Mouse (Mus musculus) forebrain, embryonic 10.5 days (tissue): Measurements from ENCODE around the gene Prpf18. TPM values are rescaled to one million over a fixed set of nuclear protein-coding genes. Genes with fewer than 3 reads are reported as not detected.

ENCODE experiments used
- DNase-seq: peaks from one replicate; pipeline ENCODE4 v3.0.0-alpha.2; 2017; ENCODE audit warnings: low spot score; ENCODE audit errors: extremely low spot score
- H3K27ac ChIP-seq: fragments of 300-500 bp; sonication (generic); 2 replicates; pipeline ENCODE4 v1.5.1; 2016; ENCODE audit warnings: mild to moderate bottlenecking
- H3K27me3 ChIP-seq: fragments of 300-500 bp; sonication (generic); 2 replicates; pipeline ENCODE4 v1.6.1; 2016; ENCODE audit warnings: mild to moderate bottlenecking; ENCODE audit not compliant: poor library complexity, severe bottlenecking
- H3K36me3 ChIP-seq: fragments of 300-500 bp; sonication (generic); replicated peaks from 2 replicates; pipeline ENCODE4 v1.6.1; 2016; ENCODE audit warnings: mild to moderate bottlenecking, moderate library complexity
- H3K4me1 ChIP-seq: fragments of 300-500 bp; sonication (generic); 2 replicates; pipeline ENCODE4 v1.6.1; 2016
- H3K4me3 ChIP-seq: fragments of 300-500 bp; sonication (generic); 2 replicates; pipeline ENCODE4 v1.5.1; 2016; ENCODE audit warnings: mild to moderate bottlenecking, moderate library complexity
- H3K9me3 ChIP-seq: fragments of 300-500 bp; sonication (generic); 2 replicates; pipeline ENCODE4 v1.6.1; 2016; ENCODE audit warnings: mild to moderate bottlenecking, moderate library complexity
- whole genome bisulfite sequencing: fragments of 180-500 bp; shearing (Covaris S2); methylation state at CpG from one replicate; pipeline ENCODE4 v1.1.7; 2016; 5-methylcytosine and 5-hydroxymethylcytosine counted together
- polyA plus RNA-seq: library from polyadenylated mRNA; unstranded; fragments of >200 nt; fragmentation: Nextera tagmentation; extraction: Ambion mirVana; gene quantifications from 2 replicates; pipeline ENCODE4 v1.2.1, GENCODE M21; 2016

Prpf18 gene
- polyA plus RNA-seq, 1 experiment from 2014 or later = 39.5 TPM

DNA sequence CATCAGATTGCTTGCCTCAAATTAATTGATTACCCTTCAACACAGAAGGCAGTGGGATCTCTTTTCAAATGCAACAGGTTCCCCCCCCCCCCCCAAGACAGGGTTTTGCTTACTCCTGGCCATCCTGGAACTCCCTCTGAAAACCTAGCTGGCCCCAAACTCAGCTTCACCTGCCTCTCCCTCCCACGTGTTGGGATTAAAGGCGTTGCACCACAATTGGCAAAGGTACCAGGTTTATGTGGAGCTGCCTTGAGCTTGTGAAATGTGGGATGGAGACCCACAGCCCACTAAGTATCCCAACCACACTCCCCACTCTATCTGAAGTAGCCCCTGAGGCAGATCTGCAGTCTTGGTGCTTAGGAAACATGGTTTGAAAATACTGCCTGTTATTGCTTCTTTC is 69.0 kb downstream of the Prpf18 start:
- 82% methylated on average over 2 of the region's 2 CpGs for WGBS
- no peaks in the 10 kb centered on the region for H3K27me3 ChIP-seq
- H3K27ac ChIP-seq = no peak overlapping the region
- DNase-seq = no peak
- no peak overlapping the region for H3K4me3 ChIP-seq
- peaks cover 88% of the 10 kb centered on the region for H3K36me3 ChIP-seq
- H3K4me1 ChIP-seq = peaks cover 28% of the 10 kb centered on the region
- no peaks in the 10 kb centered on the region for H3K9me3 ChIP-seq

DNA sequence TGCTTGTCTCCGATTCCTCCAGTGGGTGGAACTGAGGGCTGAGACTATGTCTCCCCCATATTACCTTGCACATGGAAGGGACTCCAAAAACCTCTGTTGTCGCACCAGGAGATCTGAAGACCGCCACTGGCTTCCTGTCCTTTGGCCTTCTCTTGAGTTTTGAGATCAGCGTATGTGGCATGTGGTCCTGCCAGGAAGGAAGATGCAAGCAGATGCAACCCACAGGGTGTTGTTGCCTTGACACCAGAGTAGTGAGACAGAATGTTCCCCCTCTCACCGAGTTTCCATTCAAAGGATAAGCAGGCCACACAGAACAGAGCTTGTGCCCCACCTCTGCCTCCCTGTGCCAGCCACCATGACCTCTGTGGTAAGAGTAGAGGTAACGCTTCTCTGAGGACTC is 71.2 kb downstream of the Prpf18 start:
- Histone ChIP-seq H3K4me3 (no peak overlapping the region), H3K27ac (no peak overlapping the region), H3K4me1 (0 out of 2 replicates have a peak, but pooled peaks cover 8% of the 10 kb centered on the region), H3K27me3 (no peaks in the 10 kb centered on the region), H3K36me3 (peaks cover 90% of the 10 kb centered on the region), H3K9me3 (no peaks in the 10 kb centered on the region)
- DNase-seq = no peak
- 85% methylated on average over 6 of the region's 6 CpGs for WGBS

DNA sequence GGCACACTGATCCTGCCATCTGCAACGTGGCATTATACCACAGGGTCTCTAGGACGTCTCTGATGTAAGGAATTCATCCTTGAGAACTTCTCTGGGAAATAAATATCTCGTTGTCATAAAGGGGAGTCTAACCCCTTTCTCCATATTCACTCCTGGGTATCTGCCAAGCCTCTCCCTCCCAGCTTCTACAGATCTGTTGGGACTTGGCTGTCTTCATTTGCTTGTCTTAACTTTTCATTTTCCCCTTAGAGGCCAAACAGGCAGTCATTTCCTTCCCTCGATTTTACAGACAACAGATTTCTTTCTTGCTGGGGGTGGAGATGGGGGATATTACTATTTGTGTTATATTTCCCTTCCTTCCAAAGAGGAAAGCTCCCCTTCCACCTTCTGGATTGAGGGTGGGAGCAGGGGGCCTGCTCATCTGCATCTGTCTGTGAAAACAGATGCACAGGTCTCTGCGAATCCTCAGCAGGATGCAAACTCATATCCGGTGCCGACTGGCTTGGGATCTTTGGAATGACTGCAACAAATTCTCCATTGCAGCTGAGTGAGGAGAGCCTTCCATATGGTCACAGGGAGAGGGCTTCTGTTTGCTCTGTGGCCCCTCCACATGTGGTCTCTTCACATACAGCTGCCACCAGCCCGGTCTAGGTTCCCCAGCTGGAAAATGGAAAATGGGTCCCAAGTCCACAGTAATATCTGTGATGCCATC is 72.4 kb downstream of the Prpf18 start:
- 90% methylated on average over 8 of the region's 8 CpGs for WGBS
- peaks cover 92% of the 10 kb centered on the region for H3K36me3 ChIP-seq
- DNase-seq = no peak

DNA sequence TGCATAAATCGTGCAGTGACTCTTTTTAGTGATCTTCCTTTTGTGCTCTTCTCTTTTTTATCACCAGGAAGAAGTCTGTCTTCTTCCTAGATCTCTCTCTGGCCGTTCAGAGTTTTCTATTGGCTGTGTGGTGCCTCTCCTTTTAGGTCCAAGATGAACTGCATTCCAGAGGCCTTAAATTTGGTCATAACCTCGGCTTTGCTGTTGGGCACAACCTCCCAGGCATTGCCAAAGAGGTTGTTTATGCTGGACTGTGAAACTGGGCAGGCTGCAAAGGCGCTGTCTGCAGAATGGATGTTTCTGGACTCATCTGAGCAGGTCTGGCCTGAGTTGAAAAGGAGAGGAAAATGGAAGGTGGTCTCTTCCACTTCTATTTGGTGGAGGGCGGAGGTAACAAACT is 73.6 kb downstream of the Prpf18 start:
- peaks cover 19% of the 10 kb centered on the region for H3K4me1 ChIP-seq
- H3K27me3 ChIP-seq = no peaks in the 10 kb centered on the region
- H3K36me3 ChIP-seq = peaks cover 98% of the 10 kb centered on the region
- no peaks in the 10 kb centered on the region for H3K9me3 ChIP-seq
- no peak overlapping the region for H3K27ac ChIP-seq
- 93% methylated on average over 5 of the region's 5 CpGs for WGBS
- no peak for DNase-seq
- no peak overlapping the region for H3K4me3 ChIP-seq

More for the DNA sequence above, 72.4 kb downstream of the Prpf18 start:
- Histone ChIP-seq H3K4me1 (peaks cover 13% of the 10 kb centered on the region), H3K4me3 (no peak overlapping the region), H3K9me3 (no peaks in the 10 kb centered on the region), H3K27me3 (no peaks in the 10 kb centered on the region), H3K27ac (no peak overlapping the region)

DNA sequence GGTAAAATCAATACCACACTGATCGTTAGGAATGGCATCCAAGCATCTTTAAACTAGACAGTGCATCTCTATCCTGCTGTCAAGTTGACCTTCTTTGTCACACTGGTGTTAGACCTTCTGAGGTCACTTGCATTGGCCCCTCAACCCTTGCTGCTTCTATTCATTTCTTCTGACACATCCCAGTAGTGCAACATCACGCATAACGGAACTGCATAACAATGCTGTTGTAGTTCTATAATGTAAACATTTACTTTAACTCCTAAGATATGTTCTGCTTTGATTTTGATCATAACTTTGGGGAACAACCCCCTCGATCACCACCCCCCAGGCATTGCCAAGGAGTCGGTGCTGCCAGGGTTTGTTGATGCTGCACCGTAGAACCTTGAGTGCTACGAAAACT is 75.9 kb downstream of the Prpf18 start:
- H3K9me3 ChIP-seq = no peaks in the 10 kb centered on the region
- peaks cover 19% of the 10 kb centered on the region for H3K4me1 ChIP-seq
- H3K4me3 ChIP-seq = no peak overlapping the region
- H3K36me3 ChIP-seq = peaks cover 98% of the 10 kb centered on the region
- no peaks in the 10 kb centered on the region for H3K27me3 ChIP-seq
- WGBS = 96% methylated on average over 7 of the region's 7 CpGs
- H3K27ac ChIP-seq = no peak overlapping the region
- no peak for DNase-seq

DNA sequence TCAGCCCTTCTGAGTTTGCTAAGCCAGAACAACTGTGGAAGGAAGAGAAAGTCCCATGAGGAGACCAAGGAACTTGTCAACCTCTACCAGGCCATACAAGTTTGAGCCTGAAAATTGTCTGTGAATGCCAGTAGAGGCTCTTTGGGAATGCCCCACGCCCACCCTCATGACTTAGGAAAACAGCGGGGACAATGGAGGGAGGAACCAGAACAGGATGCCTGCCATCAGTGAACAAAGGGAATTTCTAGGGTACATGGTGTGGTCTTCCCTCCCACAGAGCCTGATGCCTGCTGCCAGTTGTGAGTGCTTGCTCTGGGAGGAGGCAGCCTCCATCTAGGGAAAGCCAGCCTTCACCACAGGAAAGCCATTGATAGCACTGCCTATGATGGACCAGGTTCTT is 76.8 kb downstream of the Prpf18 start:
- DNase-seq = no peak
- WGBS = 60% methylated on average over 2 of the region's 2 CpGs
- Histone ChIP-seq H3K27ac (no peak overlapping the region), H3K36me3 (peaks cover 97% of the 10 kb centered on the region), H3K9me3 (no peaks in the 10 kb centered on the region), H3K4me1 (peaks cover 23% of the 10 kb centered on the region), H3K4me3 (no peak overlapping the region), H3K27me3 (no peaks in the 10 kb centered on the region)

DNA sequence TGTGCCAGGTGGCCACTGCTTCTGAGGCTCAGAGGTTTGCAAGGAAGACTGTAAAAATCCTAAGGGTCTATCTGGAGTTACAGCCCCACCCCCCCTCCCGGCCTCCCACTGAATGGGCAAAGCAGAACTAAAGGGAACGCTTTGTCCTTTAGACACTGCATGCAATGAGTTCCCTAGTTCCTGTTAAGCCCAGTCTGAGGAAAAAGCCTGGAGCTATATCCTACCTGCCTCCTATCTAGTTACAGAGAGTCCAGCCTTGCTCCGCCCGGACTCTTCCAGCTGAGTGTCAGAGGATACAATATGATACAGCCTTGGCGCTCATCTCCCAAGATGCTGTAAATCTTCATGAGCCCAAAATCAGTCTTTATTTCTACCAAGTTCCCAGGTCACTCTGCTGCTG is 77.7 kb downstream of the Prpf18 start:
- Histone ChIP-seq H3K27me3 (no peaks in the 10 kb centered on the region), H3K4me3 (no peak overlapping the region), H3K9me3 (no peaks in the 10 kb centered on the region), H3K4me1 (peaks cover 23% of the 10 kb centered on the region), H3K27ac (no peak overlapping the region), H3K36me3 (peaks cover 97% of the 10 kb centered on the region)
- 77% methylated on average over 5 of the region's 5 CpGs for WGBS
- DNase-seq = no peak

DNA sequence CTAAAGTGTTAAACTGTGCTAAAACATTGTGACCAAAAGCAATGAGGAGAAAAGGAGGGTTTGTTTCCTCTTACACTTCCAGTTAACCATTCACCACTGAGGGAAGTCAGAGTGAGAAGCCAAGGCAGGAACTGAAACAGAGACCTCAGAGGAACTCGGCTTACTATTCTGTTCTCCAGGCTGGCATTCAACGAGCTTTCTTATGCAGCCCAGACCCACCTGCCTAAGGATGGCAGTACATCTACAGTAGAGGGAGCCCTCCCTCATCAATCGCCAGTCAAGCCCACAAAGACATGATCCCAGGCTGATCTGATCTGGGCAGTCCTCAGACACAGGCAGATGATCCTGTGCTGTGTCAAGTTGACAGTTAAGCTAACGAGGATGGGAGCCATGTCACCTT is 78.5 kb downstream of the Prpf18 start:
- 83% methylated on average over 4 of the region's 4 CpGs for WGBS
- Histone ChIP-seq H3K4me3 (no peak overlapping the region), H3K4me1 (peaks cover 23% of the 10 kb centered on the region), H3K36me3 (peaks cover 97% of the 10 kb centered on the region), H3K27me3 (no peaks in the 10 kb centered on the region), H3K27ac (no peak overlapping the region), H3K9me3 (no peaks in the 10 kb centered on the region)
- no peak for DNase-seq

DNA sequence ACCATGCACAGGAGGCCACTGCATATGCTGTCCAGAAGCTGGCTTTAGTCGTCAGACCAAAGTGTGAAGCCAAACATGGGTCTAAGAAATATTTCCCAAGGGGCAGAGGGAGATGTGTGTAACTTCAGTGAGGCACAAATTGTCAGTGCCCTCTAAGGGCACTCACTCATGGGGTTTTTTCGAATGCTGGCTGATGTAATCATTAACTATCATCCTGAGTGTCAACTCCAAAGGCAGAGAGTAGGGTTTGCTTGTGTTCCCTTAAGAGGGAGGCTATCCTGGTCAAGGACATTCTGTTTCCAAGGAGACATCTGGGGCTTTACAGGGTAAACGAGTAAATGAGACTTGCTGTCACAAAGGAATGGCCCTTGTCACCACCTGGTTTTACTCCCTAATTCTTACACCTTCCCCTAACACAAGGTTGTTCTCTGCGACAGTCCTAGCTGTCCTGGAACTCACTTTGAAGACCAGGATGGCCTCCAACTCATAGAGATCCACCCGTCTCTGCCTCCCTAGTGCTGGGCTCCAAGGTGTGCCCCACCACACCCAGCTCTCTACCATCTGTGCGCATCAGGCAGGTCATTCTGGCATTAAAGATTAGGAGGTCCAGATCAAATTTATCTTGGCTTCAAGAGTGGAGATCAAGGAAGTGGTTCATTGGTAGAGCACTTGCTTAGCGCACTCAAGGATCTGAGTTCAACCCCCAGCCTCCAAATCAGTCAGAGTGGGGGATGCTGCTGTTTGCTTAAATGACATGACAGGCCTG is 79.2 kb downstream of the Prpf18 start:
- H3K27me3 ChIP-seq = no peaks in the 10 kb centered on the region
- no peak overlapping the region for H3K4me3 ChIP-seq
- 94% methylated on average over 7 of the region's 7 CpGs for WGBS
- H3K27ac ChIP-seq = no peak overlapping the region
- H3K9me3 ChIP-seq = no peaks in the 10 kb centered on the region
- peaks cover 98% of the 10 kb centered on the region for H3K36me3 ChIP-seq
- peaks cover 23% of the 10 kb centered on the region for H3K4me1 ChIP-seq
- no peak for DNase-seq

Other genes starting within 250 kb of the Prpf18 start
- gene Bend7, start 65.7 kb upstream of the Prpf18 start, polyA plus RNA-seq = 1.7 and 2.0 TPM in 2 replicates
- 126 and 130 TPM in 2 replicates for gene Sephs1, start 229.5 kb upstream of the Prpf18 start, polyA plus RNA-seq